Comparison of ENCODE assay signal across 8 mouse cellular contexts in the genomic region with DNA sequence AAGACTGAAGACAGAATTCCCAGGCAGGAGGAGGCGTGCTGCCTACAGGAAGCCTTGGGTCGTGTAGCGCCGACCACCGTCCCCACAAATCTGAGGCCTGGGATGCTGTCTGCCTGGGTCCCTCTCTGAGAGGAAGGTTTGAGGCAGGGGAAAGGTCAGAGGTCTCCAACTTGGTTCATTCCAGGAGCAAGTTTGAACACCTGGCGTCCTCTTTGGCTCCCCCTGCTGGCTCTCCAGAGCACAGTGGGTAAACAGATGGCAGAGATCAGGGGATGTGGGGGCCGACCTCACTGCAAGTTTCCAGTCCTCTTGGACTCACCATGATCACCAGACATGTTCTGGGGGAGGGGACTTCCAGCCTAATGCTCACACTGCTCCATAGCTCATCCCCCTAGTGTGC. TPM values are rescaled to one million over a fixed set of nuclear protein-coding genes. Genes with fewer than 3 reads are reported as not detected.
DNase-seq lines count a peak whose midpoint lies in the region; ATAC-seq and TF ChIP-seq lines count a peak whose summit lies in the region.

No protein-coding gene starts in this region.

- TF ChIP-seq CTCF in ES-Bruce4 (IDR thresholded peaks at IDR 0.05; ENCODE audit: low read depth, low read length): peak; percentile 81
- TF ChIP-seq CTCF in cerebellum, adult 2 months (IDR thresholded peaks at IDR 0.05; ENCODE audit: borderline replicate concordance, insufficient read depth, low read depth, low read length): peak; percentile 69
- TF ChIP-seq CTCF in olfactory bulb, adult 2 months (IDR thresholded peaks at IDR 0.05; ENCODE audit: insufficient read depth, low read depth, low read length): peak; percentile 90

- TF ChIP-seq EP300 in ES-Bruce4 (IDR thresholded peaks at IDR 0.05; ENCODE audit: insufficient read depth, low read depth, low read length): no peak

- no peaks in the 10 kb centered on the region for H3K36me3 ChIP-seq in ES-Bruce4 (ENCODE audit: control insufficient read depth, insufficient read depth, low read length, poor library complexity, severe bottlenecking)
- peaks cover 5% of the 10 kb centered on the region; the same call in 1 of the 2 replicates for H3K36me3 ChIP-seq in liver, embryonic 11.5 days (ENCODE audit: control insufficient read depth, insufficient read depth, low read length)

- H3K4me2 ChIP-seq in liver, embryonic 11.5 days: no peak overlapping the region

- H3K9me3 ChIP-seq in ES-Bruce4 (replicated peaks; ENCODE audit: control insufficient read depth, insufficient read depth, low read length, poor library complexity, severe bottlenecking): no peaks in the 10 kb centered on the region
- no peaks in the 10 kb centered on the region for H3K9me3 ChIP-seq in liver, embryonic 11.5 days (ENCODE audit: control insufficient read depth, low read length)

- H3K4me1 ChIP-seq in ES-Bruce4 (ENCODE audit: control insufficient read depth, insufficient read depth, low read length): peaks cover 7% of the 10 kb centered on the region
- peaks cover 48% of the 10 kb centered on the region for H3K4me1 ChIP-seq in cerebellum, adult 2 months (ENCODE audit: control insufficient read depth, insufficient read depth, low read length)
- peaks cover 5% of the 10 kb centered on the region; the same call in 1 of the 2 replicates for H3K4me1 ChIP-seq in liver, embryonic 11.5 days (replicated peaks; ENCODE audit: control insufficient read depth, insufficient read depth, low read length)
- H3K4me1 ChIP-seq in olfactory bulb, adult 2 months (ENCODE audit: control insufficient read depth, insufficient read depth, low read length): peaks cover 32% of the 10 kb centered on the region

- ATAC-seq in liver, embryonic 11.5 days (replicated peaks; ENCODE audit: low FRiP score): no peak

- no peak overlapping the region for H3K27ac ChIP-seq in ES-Bruce4 (ENCODE audit: insufficient read depth, low read length)
- no peak overlapping the region for H3K27ac ChIP-seq in cerebellum, adult 2 months (ENCODE audit: insufficient read depth, low read length)
- H3K27ac ChIP-seq in liver, embryonic 11.5 days (ENCODE audit: low read depth, low read length): no peak overlapping the region
- no peak overlapping the region for H3K27ac ChIP-seq in olfactory bulb, adult 2 months (ENCODE audit: insufficient read depth, low read depth, low read length)

- H3K4me3 ChIP-seq in ES-Bruce4 (ENCODE audit: low read depth, low read length): peak overlapping the region; percentile 46; the same call in 1 of the 2 replicates
- H3K4me3 ChIP-seq in cerebellum, adult 2 months (replicated peaks; ENCODE audit: insufficient read depth, low read depth, low read length): no peak overlapping the region
- H3K4me3 ChIP-seq in liver, embryonic 11.5 days (ENCODE audit: low read depth, low read length): no peak overlapping the region
- no peak overlapping the region for H3K4me3 ChIP-seq in olfactory bulb, adult 2 months (ENCODE audit: insufficient read depth, low read depth, low read length)

- H3K27me3 ChIP-seq in ES-Bruce4 (ENCODE audit: control insufficient read depth, insufficient read depth, low read length, poor library complexity, severe bottlenecking): no peaks in the 10 kb centered on the region
- H3K27me3 ChIP-seq in cerebellum, adult 2 months (ENCODE audit: control insufficient read depth, insufficient read depth, low read length): no peaks in the 10 kb centered on the region
- H3K27me3 ChIP-seq in liver, embryonic 11.5 days (replicated peaks; ENCODE audit: control insufficient read depth, insufficient read depth, low read length): no peaks in the 10 kb centered on the region

- no peak for TF ChIP-seq POLR2A in ES-Bruce4 (IDR thresholded peaks at IDR 0.05; ENCODE audit: insufficient read depth, low read length)
- no peak for TF ChIP-seq POLR2A in cerebellum, adult 2 months (IDR thresholded peaks at IDR 0.05; ENCODE audit: borderline replicate concordance, insufficient read depth, low read length)
- no peak for TF ChIP-seq POLR2A in olfactory bulb, adult 2 months (IDR thresholded peaks at IDR 0.05; ENCODE audit: insufficient read depth, low read depth, low read length)

- peak; percentile 62 for DNase-seq in kidney, adult 18-20 months
- DNase-seq in kidney, adult 11 months: no peak
- peak; percentile 43 to 51 for DNase-seq in cerebellum, adult 2 months
- peak; percentile 63 to 66 for DNase-seq in heart, postnatal 36 days
- peak; percentile 48 for DNase-seq in liver, embryonic 11.5 days (ENCODE audit: low spot score)
- DNase-seq in frontal cortex, postnatal 36 days (ENCODE audit: low spot score in 2 of 2): no peak

- no peak overlapping the region for H3K9ac ChIP-seq in ES-Bruce4 (ENCODE audit: low read depth, poor library complexity, severe bottlenecking)
- no peak overlapping the region for H3K9ac ChIP-seq in liver, embryonic 11.5 days (ENCODE audit: low read depth, low read length)

- 74% methylated on average over 7 of the region's 7 CpGs for WGBS in cerebellum, adult 2 months
- 67% methylated on average over 7 of the region's 7 CpGs for WGBS in liver, embryonic 11.5 days
- 64% methylated on average over 7 of the region's 7 CpGs for WGBS in olfactory bulb, adult 2 months

- intact Hi-C loops in heart, postnatal 36 days (cut with DNase I): loop anchor here (1.0 kb wide), 1 partner anchor 181 kb away; no protein-coding TSS in a partner anchor

RNA-seq across cellular contexts. Expression of a gene that starts 39.3 kb away (rescaled TPM):
- 31.5 and 34.8 TPM in 2 replicates for polyA plus RNA-seq in ES-Bruce4 (2011; ENCODE audit: insufficient read depth, insufficient read length, low read depth, missing spikeins)
- 115 and 131 TPM in 2 replicates for polyA plus RNA-seq in cerebellum, adult 2 months (2012; rRNA removed)
- 100 to 1,000 TPM; 101 to 110 TPM for total RNA-seq in heart, postnatal 36 days (2021)
- 75.7 and 77.8 TPM in 2 replicates for polyA plus RNA-seq in liver, embryonic 11.5 days (2014; fragmentation: Nextera tagmentation; extraction: Ambion mirVana)
- not detected in 2 replicates for polyA plus RNA-seq in olfactory bulb, adult 2 months (2012; ENCODE audit: insufficient read depth, insufficient read length, low replicate concordance, missing spikeins)

Comparison
In these comparisons a context has a peak if more than half of its experiments do, and no peak if none do; other contexts are left out.
1. DNase-seq: peak in kidney, adult 18-20 months (single experiment), cerebellum, adult 2 months (2 of 2), heart, postnatal 36 days (2 of 2) and liver, embryonic 11.5 days (single experiment); none in kidney, adult 11 months (single experiment) and frontal cortex, postnatal 36 days (0 of 2).
2. Peak in every context shown above with its lines, with median percentiles within 50 percentile points of each other: CTCF ChIP-seq.